Mouse (Mus musculus) thymus, adult 2 months (tissue): ENCODE results near the gene Erp44. TPM values are rescaled to one million over a fixed set of nuclear protein-coding genes. Genes with fewer than 3 reads are reported as not detected.

Experiments used
- DNase-seq: peaks from one replicate; pipeline ENCODE4 v3.0.0; 2021
- H3K27ac ChIP-seq: fragments of 200-500 bp; 2 replicates; pipeline ENCODE4 v1.5.1; 2012; ENCODE audit warnings: low read length, control low read depth; ENCODE audit not compliant: control insufficient read depth, insufficient read depth
- H3K27me3 ChIP-seq: fragments of 200-500 bp; 2 replicates; pipeline ENCODE4 v1.6.1; 2012; ENCODE audit warnings: mild to moderate bottlenecking, low read length, moderate library complexity, mixed read lengths; ENCODE audit not compliant: control insufficient read depth, insufficient read depth
- H3K36me3 ChIP-seq: fragments of 200-500 bp; 2 replicates; pipeline ENCODE4 v1.6.1; 2012; ENCODE audit warnings: mild to moderate bottlenecking, low read length, moderate library complexity; ENCODE audit not compliant: control insufficient read depth, insufficient read depth
- H3K4me1 ChIP-seq: fragments of 200-500 bp; replicated peaks from 2 replicates; pipeline ENCODE4 v1.6.1; 2012; ENCODE audit warnings: low read length; ENCODE audit not compliant: control insufficient read depth, insufficient read depth
- H3K4me3 ChIP-seq: fragments of 200-500 bp; 2 replicates; pipeline ENCODE4 v1.5.1; 2012; ENCODE audit warnings: mild to moderate bottlenecking, low read length, control low read depth, moderate library complexity; ENCODE audit not compliant: control insufficient read depth, insufficient read depth
- CTCF ChIP-seq: fragments of 200-500 bp; IDR thresholded peaks from 2 replicates; pipeline ENCODE4 v1.5.1; 2012; ENCODE audit warnings: mild to moderate bottlenecking, control low read depth, low read length, moderate library complexity, borderline replicate concordance; ENCODE audit not compliant: control insufficient read depth, poor library complexity, insufficient read depth; ENCODE audit errors: extremely low read depth
- POLR2A ChIP-seq: fragments of 200-500 bp; IDR thresholded peaks from 2 replicates; pipeline ENCODE4 v1.6.1; 2012; ENCODE audit warnings: mild to moderate bottlenecking, low read length, control low read depth, moderate library complexity; ENCODE audit not compliant: control insufficient read depth, poor library complexity, insufficient read depth; ENCODE audit errors: extremely low read depth
- WGBS: fragments of 180-500 bp; shearing (Covaris S2); methylation state at CpG from one replicate; pipeline ENCODE4 v1.1.7; 2018; 5-methylcytosine and 5-hydroxymethylcytosine counted together
- polyA plus RNA-seq: library from polyadenylated mRNA; depleted of rRNA; stranded (reverse); fragments of >200 nt; gene quantifications from 2 replicates; pipeline ENCODE4 v1.2.3, GENCODE M21; 2012

Erp44 gene
- polyA plus RNA-seq, 1 experiment, result 10.8 TPM

GRCm38 (mm10) chr4:48287086-48287757 lies 7.9 kb upstream of the Erp44 start:
- no peaks in the 10 kb centered on the region for H3K27me3 ChIP-seq
- 97% methylated on average over 5 of the region's 5 CpGs for WGBS
- no peak for TF ChIP-seq POLR2A
- TF ChIP-seq CTCF, result no peak
- no peak overlapping the region for H3K4me3 ChIP-seq
- no peak overlapping the region for H3K27ac ChIP-seq
- no peaks in the 10 kb centered on the region for H3K36me3 ChIP-seq
- H3K4me1 ChIP-seq, result no peaks in the 10 kb centered on the region
- DNase-seq, result no peak

GRCm38 (mm10) chr4:48281121-48281520 lies 1.8 kb upstream of the Erp44 start:
- Histone ChIP-seq H3K27me3 (no peaks in the 10 kb centered on the region), H3K27ac (no peak overlapping the region), H3K36me3 (no peaks in the 10 kb centered on the region), H3K4me1 (peaks cover 4% of the 10 kb centered on the region), H3K4me3 (no peak overlapping the region)
- no peak for DNase-seq
- TF ChIP-seq CTCF (no peak), POLR2A (no peak)
- WGBS, result 98% methylated on average over 1 of the region's 1 CpGs

GRCm38 (mm10) chr4:48278757-48279497 lies 431 bp downstream of the Erp44 start:
- H3K27ac ChIP-seq, result no peak overlapping the region
- peak overlapping the region; percentile 86 for H3K4me3 ChIP-seq
- no peaks in the 10 kb centered on the region for H3K27me3 ChIP-seq
- WGBS, result under 1% methylated on average over 34 of the region's 34 CpGs
- no peak for TF ChIP-seq CTCF
- TF ChIP-seq POLR2A, result no peak
- H3K4me1 ChIP-seq, result peaks cover 4% of the 10 kb centered on the region
- H3K36me3 ChIP-seq, result no peaks in the 10 kb centered on the region
- no peak for DNase-seq

- Histone ChIP-seq H3K4me1 (peaks cover 4% of the 10 kb centered on the region), H3K27me3 (no peaks in the 10 kb centered on the region), H3K27ac (no peak overlapping the region), H3K36me3 (no peaks in the 10 kb centered on the region), H3K4me3 (no peak overlapping the region)
- TF ChIP-seq CTCF, result no peak
- TF ChIP-seq POLR2A, result no peak
- WGBS, result 92% methylated on average over 3 of the region's 3 CpGs
- DNase-seq, result no peak
These were observed 2.3 kb downstream of the Erp44 start for GRCm38 (mm10) chr4:48277011-48277410.

GRCm38 (mm10) chr4:48275736-48276135 lies 3.6 kb downstream of the Erp44 start:
- H3K27ac ChIP-seq, result no peak overlapping the region
- H3K4me3 ChIP-seq, result no peak overlapping the region
- no peak for TF ChIP-seq CTCF
- no peak for TF ChIP-seq POLR2A
- H3K36me3 ChIP-seq, result no peaks in the 10 kb centered on the region
- no peaks in the 10 kb centered on the region for H3K27me3 ChIP-seq
- 87% methylated on average over 3 of the region's 3 CpGs for WGBS
- no peak for DNase-seq
- H3K4me1 ChIP-seq, result peaks cover 4% of the 10 kb centered on the region

GRCm38 (mm10) chr4:48273119-48273829 lies 6.1 kb downstream of the Erp44 start:
- H3K27ac ChIP-seq, result no peak overlapping the region
- H3K27me3 ChIP-seq, result no peaks in the 10 kb centered on the region
- H3K4me3 ChIP-seq, result no peak overlapping the region
- TF ChIP-seq POLR2A (no peak), CTCF (no peak)
- WGBS, result 98% methylated on average over 7 of the region's 7 CpGs
- DNase-seq, result no peak
- no peaks in the 10 kb centered on the region for H3K4me1 ChIP-seq
- no peaks in the 10 kb centered on the region for H3K36me3 ChIP-seq
